Mouse (Mus musculus): ENCODE measurements around the gene Zfp536. TPM values are rescaled to one million over a fixed set of nuclear protein-coding genes. Genes with fewer than 3 reads are reported as not detected.

Zfp536 gene
- total and polyA plus RNA-seq, 3 experiments, result not detected

GRCm38 (mm10) chr7:37464186-37464721 is 309.2 kb downstream of the Zfp536 start:
- dilution Hi-C loops (cut with MboI; ENCODE audit: extremely low pct_ligation_motif_present, extremely low pct_unique_long_range_greater_than_20kb, low sequenced_read_pairs) (no loop called here), in situ Hi-C loops (cut with MboI; ENCODE audit: low pct_ligation_motif_present, low pct_unique_long_range_greater_than_20kb, low sequenced_read_pairs) (no loop called here)
- H3K4me1 ChIP-seq (ENCODE audit: control insufficient read depth in 1 of 2, insufficient read depth in 2 of 2), result no peaks in the 10 kb centered on the region
- H3K4me3 ChIP-seq (replicated peaks in 1 of 3; ENCODE audit: low read depth in 2 of 3, low read length in 2 of 3, poor library complexity in 1 of 3), result no peak overlapping the region
- H3K9ac ChIP-seq (ENCODE audit: insufficient read depth, low read depth), result no peak overlapping the region
- no peaks in the 10 kb centered on the region for H3K36me3 ChIP-seq (replicated peaks in 1 of 2; ENCODE audit: control insufficient read depth in 1 of 2, insufficient read depth in 1 of 2, low read length in 1 of 2)
- H3K27me3 ChIP-seq (replicated peaks), result no peaks in the 10 kb centered on the region
- H3K27ac ChIP-seq (ENCODE audit: insufficient read depth, low read depth), result no peak overlapping the region
- H3K4me2 ChIP-seq (ENCODE audit: insufficient read depth, low read depth, poor library complexity, severe bottlenecking), result no peak overlapping the region
- TF ChIP-seq POLR2AphosphoS2 (IDR thresholded peaks at IDR 0.05; ENCODE audit: low read depth, low read length) (no peak), ELF1 (IDR thresholded peaks at IDR 0.05; ENCODE audit: low read depth, low read length) (no peak), GABPA (IDR thresholded peaks at IDR 0.05; ENCODE audit: insufficient replicate concordance, low read depth, low read length) (no peak), UBTF (IDR thresholded peaks at IDR 0.05; ENCODE audit: low read depth, low read length) (no peak), MAZ (IDR thresholded peaks at IDR 0.05; ENCODE audit: low read depth, low read length) (no peak), CTCF (conservative IDR thresholded peaks at IDR 0.05 in 1 of 2, IDR thresholded peaks at IDR 0.05 in 1 of 2; ENCODE audit: low read depth in 2 of 2, low read length in 2 of 2) (no peak), SMC3 (IDR thresholded peaks at IDR 0.05; ENCODE audit: low read depth, low read length) (no peak), IRF4 (IDR thresholded peaks at IDR 0.05; ENCODE audit: low read depth, low read length) (no peak), ZC3H11A (IDR thresholded peaks at IDR 0.05; ENCODE audit: low read depth, low read length) (no peak), E2F4 (IDR thresholded peaks at IDR 0.05; ENCODE audit: insufficient replicate concordance, low read depth, low read length) (no peak), CHD2 (IDR thresholded peaks at IDR 0.05; ENCODE audit: low read length) (no peak), ZMIZ1 (IDR thresholded peaks at IDR 0.05; ENCODE audit: low read depth, low read length) (no peak), USF2 (conservative IDR thresholded peaks at IDR 0.05; ENCODE audit: low read depth, low read length) (no peak), ZKSCAN1 (IDR thresholded peaks at IDR 0.05; ENCODE audit: borderline replicate concordance, low read depth, low read length) (no peak), CHD1 (IDR thresholded peaks at IDR 0.05; ENCODE audit: low read depth, low read length) (no peak), NRF1 (IDR thresholded peaks at IDR 0.05; ENCODE audit: low read depth, low read length) (no peak), TCF12 (IDR thresholded peaks at IDR 0.05; ENCODE audit: low read depth, low read length) (no peak), USF1 (IDR thresholded peaks at IDR 0.05; ENCODE audit: low read depth, low read length) (no peak), ZNF384 (IDR thresholded peaks at IDR 0.05; ENCODE audit: low read depth, low read length) (no peak)
- no peaks in the 10 kb centered on the region for H3K79me2 ChIP-seq (replicated peaks; ENCODE audit: control insufficient read depth, extremely low read depth, insufficient read depth, poor library complexity, severe bottlenecking)
- no peak for DNase-seq (ENCODE audit: extremely low read depth)
- H3K9me3 ChIP-seq (replicated peaks; ENCODE audit: low read length), result peaks cover 85% of the 10 kb centered on the region

GRCm38 (mm10) chr7:37447523-37447922 is 325.9 kb downstream of the Zfp536 start:
- H3K36me3 ChIP-seq (replicated peaks in 1 of 2; ENCODE audit: control insufficient read depth in 1 of 2, insufficient read depth in 1 of 2, low read length in 1 of 2), result no peaks in the 10 kb centered on the region
- no peak for DNase-seq (ENCODE audit: extremely low read depth)
- no peak overlapping the region for H3K9ac ChIP-seq (ENCODE audit: insufficient read depth, low read depth)
- in situ Hi-C loops (cut with MboI; ENCODE audit: low pct_ligation_motif_present, low pct_unique_long_range_greater_than_20kb, low sequenced_read_pairs) (no loop called here), dilution Hi-C loops (cut with MboI; ENCODE audit: extremely low pct_ligation_motif_present, extremely low pct_unique_long_range_greater_than_20kb, low sequenced_read_pairs) (no loop called here)
- TF ChIP-seq CHD2 (IDR thresholded peaks at IDR 0.05; ENCODE audit: low read length) (no peak), MAZ (IDR thresholded peaks at IDR 0.05; ENCODE audit: low read depth, low read length) (no peak), NELFE (IDR thresholded peaks at IDR 0.05; ENCODE audit: low read depth, low read length) (no peak), JUN (IDR thresholded peaks at IDR 0.05; ENCODE audit: insufficient read depth, low read depth, low read length) (no peak), TCF12 (IDR thresholded peaks at IDR 0.05; ENCODE audit: low read depth, low read length) (no peak), CTCF (conservative IDR thresholded peaks at IDR 0.05 in 1 of 2, IDR thresholded peaks at IDR 0.05 in 1 of 2; ENCODE audit: low read depth in 2 of 2, low read length in 2 of 2) (no peak), EP300 (IDR thresholded peaks at IDR 0.05; ENCODE audit: low read length) (no peak)
- peaks cover 81% of the 10 kb centered on the region for H3K9me3 ChIP-seq (replicated peaks; ENCODE audit: low read length)
- no peak overlapping the region for H3K27ac ChIP-seq (ENCODE audit: insufficient read depth, low read depth)
- no peak overlapping the region for H3K4me2 ChIP-seq (ENCODE audit: insufficient read depth, low read depth, poor library complexity, severe bottlenecking)
- no peaks in the 10 kb centered on the region for H3K79me2 ChIP-seq (replicated peaks; ENCODE audit: control insufficient read depth, extremely low read depth, insufficient read depth, poor library complexity, severe bottlenecking)
- H3K4me1 ChIP-seq (ENCODE audit: control insufficient read depth in 1 of 2, insufficient read depth in 2 of 2), result no peaks in the 10 kb centered on the region
- H3K27me3 ChIP-seq (replicated peaks), result no peaks in the 10 kb centered on the region
- no peak overlapping the region for H3K4me3 ChIP-seq (replicated peaks in 1 of 3; ENCODE audit: low read depth in 2 of 3, low read length in 2 of 3, poor library complexity in 1 of 3)

All from CH12.LX (cell line).